Mouse (Mus musculus) urinary bladder, postnatal 10 days (tissue): ENCODE measurements around the gene Stard9.

ENCODE experiments used
- DNase-seq: peaks from one replicate; pipeline ENCODE4 v3.0.0; 2022; ENCODE audit warnings: low spot score

Gene Stard9

DNA sequence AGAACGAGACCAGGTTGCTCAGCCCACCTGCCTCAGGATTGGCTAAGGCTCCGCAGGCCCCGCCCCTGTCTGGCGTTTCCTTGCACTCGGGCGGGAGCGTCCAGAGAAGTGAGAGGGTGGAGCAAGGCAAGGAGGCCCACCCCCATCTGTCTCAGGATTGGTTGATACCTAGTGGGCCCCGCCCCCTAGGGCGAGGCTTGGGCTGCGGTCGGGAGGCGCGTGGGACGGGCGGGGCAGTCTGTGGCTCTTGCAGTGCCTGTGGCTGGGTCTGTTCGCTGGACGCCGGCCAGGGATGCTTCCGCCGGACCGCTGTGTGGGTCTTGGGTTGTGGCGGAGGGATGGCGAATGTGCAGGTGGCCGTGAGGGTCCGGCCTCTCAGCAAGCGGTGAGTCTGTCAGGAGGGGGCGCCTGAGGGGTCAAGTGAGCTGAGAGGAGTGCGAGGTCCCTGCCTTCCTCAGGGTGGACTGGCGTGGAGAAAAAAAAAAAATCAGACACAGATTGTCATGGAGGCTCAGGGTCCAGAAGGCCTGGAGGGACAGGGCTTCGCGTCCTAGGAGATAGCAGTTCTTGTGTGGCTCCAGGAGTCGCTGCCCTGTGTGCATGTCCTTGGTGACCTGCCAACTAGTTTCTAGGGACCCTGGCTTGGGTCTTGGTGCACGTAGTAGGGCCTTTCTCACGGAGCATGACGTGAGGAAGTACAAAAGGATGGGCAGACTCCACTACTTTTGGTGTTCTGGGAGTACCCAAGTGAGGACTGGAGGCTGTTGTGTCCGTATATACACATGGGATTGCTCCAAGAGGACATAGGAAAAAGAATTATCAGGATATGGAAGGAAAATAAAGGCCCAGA, at the start of gene Stard9:
Stard9 (plus strand) TSS at position 236 of the 850 bp plus-strand sequence.
- peak; percentile 74 for DNase-seq

DNA sequence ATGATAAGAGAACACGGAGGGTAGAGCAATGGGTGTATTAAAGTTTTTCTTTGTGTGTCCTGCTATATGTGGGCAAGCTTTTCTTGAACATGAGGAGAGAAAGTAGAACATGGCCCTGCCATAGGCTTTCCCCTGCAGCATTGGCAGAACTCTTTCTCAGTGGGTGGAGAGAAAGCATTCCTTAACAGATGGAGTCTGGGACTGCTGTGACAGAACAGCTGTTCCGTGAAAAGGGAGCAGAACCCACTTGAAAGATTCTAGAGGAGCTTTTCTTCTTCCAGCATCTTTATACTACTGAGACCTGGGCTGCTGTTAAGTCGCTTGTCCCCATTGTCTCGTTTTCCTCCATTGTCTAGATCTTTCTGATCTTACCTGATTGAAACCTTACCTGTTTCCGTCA, 39.2 kb upstream of the Stard9 start:
- DNase-seq, result no peak

DNA sequence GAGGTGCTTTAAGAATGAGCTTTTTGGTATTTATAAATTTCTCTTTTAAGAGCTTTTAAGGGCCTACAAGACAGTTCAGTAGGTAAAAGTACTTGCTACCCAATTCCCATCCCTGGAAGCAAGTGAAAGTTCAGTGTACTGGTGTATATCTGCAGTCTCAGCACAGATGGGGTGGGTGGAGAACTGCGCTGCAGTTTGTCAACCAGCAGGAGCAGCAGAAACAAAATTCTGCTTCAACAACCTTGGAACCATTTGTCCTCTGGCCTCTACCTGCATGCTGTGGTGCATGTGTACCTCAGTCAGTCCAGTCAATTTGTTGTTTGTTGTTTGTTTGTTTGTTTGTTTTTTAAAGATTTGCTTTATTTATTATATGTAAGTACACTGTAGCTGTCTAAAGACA, 36.7 kb upstream of the Stard9 start:
- no peak for DNase-seq

DNA sequence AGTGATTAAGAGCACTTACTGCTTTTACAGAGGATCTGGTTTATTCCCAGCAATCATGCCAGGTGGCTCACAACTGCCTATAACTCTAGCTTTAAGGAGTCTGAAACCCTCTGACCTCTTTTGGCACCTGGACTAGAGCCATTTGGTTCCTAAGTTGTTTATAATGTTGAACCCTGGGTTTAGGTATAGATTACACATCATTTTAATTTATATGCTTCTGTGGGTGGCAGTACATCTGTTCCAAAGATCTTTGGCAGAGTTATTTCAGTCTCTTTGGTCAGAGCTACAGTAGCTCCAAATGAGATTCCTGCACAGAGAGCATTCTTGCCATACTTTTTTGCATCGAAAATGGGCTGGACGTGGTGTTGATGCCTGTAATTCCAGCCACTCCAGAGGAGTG, 31.2 kb upstream of the Stard9 start:
- DNase-seq, result no peak

GRCm38 (mm10) chr2:120599506-120599905, 29.4 kb upstream of the Stard9 start:
- DNase-seq, result no peak

DNA sequence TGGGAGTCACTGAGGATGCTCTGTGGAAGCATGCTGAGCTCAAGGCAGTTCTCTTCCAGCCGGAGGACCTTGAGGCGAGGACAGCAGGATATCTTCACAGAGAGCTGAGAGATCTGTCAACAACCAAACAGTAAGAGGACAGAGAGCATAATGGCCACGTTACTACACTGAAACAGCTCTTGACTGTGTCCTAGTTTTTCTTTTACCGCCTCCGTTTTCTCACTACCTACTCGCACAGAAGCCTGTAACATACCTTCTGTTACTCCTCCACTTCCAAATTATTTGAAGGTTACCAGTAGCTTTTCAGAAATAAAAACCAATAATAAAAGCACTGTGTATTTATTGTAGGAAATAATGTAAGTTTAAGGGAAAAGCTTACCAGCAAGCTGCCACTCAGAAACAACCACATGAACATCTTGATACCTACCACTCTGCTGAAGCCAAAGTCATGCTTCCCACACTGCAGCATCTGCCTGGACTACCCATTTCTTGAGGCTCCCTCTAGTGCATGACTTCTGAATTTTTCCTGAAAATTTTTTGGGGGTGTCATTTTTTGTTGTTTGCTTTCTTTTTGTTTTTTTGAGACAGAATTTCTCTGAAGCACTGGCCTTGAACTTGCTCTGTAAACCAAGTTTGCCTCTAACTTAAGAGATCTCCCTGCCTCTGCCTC, 22.8 kb upstream of the Stard9 start:
- no peak for DNase-seq

DNA sequence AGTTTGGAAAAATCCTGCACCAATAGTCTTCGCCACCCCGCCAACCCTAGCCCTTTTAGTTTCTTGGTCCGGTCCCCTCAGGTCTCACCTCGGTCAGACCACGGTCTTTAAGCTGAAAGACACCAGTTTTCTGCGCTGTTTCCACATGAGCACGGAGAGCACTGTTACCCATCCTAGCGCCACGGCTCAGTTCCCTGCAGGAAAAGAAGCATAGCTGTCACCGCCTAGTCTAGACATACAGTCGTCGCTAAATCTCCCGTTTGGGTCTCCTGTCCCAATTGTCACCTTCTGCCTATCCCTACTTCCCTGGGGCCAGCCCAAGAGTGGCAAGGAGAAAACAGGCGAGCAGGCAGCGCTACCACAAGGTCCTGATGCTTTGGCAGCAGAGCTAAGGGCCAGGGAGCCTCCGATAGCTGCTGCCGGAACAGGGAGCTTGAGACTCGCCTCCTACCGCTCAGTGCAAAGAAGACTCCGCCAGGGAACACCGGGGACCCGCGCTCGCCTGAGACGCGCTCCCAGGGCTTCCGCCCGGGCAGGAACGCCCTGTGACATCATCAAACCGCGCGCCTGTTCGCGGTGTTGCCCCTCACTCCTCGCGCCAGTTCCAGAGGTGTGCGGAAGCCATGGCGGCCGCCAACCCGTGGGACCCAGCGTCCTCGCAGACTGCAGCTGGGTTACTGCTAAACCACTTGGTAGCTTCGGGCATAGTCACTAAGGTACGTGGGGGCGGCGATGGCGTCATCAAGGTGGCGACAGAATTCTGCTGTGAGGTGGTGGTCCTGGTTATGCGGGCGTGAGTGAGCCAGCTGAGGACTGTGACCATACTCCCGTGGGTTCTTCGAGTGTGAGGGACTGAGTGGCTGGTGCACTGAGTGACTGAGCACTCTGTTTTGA, 19.8 kb upstream of the Stard9 start, which contains the start of the genes Haus2 and Lrrc57:
Haus2 (plus strand) TSS at position 554 of the 894 bp plus-strand sequence.
Lrrc57 (minus strand) TSS at position 691 of the 894 bp plus-strand sequence.
- DNase-seq, result peak; percentile 75

- no peak for DNase-seq
These were observed 12.4 kb upstream of the Stard9 start for GRCm38 (mm10) chr2:120616279-120617163.

- DNase-seq, result no peak
These were observed 9.4 kb upstream of the Stard9 start for GRCm38 (mm10) chr2:120619538-120619937.

DNA sequence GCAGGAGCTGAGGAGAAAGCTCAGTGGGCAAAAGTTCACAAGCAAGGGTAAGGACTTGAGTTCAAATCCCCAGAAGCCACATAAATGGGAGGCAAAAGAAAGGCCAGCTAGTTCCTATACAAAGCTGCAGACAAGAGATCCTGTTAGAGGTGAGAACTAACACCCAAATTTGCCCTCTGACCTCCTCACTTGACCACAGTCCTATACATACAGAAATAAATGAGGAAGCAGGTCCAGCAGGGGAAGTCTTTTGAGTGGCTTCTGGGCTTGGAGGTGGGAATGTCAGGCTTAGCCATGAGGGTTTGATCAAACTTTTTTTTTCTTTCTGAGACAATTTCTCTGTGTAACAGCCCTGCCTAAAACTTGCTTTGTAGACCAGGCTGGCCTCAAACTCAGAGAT, 6.0 kb upstream of the Stard9 start:
- DNase-seq, result no peak

GRCm38 (mm10) chr2:120628076-120628865, 650 bp upstream of the Stard9 start:
- no peak for DNase-seq

GRCm38 (mm10) chr2:120630246-120630645, 1.3 kb downstream of the Stard9 start:
- DNase-seq, result no peak

DNA sequence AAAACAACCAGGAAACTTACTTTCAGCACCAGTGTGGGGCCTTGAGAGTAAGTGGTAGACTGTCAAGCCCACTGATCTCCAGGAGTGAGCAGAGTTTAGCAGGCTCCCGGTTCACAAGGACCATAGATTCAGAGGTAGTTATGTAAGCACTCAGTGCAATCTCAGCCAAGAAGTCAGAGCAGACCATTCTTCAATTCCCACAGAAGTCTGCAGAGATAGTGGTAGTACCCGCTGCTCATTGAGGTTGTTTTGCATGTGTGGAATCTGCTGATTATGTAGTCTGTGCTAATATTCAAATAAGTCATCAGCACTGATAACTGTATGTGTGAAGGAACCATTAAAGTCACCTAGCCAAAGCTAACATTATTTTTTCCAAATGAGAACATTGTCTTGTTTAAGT, 1.7 kb downstream of the Stard9 start:
- no peak for DNase-seq

DNA sequence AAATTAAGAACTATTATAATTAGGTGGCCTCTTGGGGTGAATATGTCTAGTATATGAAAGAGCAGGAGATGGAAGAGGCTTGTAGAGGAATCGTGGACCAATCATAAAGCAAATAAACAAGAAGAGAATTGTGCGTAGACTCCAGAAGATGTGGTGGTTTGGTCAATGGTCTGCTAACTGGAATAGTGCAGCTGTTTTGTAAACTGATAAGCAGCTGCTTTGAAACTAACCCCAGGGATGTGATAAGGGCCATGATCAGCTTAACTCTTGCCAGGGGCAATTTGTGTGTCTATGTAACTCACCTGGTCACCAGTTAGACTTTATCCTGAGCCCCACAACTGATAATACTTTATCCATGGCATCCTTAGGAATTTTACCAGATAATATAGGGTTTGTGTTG, 2.6 kb downstream of the Stard9 start:
- no peak for DNase-seq

DNA sequence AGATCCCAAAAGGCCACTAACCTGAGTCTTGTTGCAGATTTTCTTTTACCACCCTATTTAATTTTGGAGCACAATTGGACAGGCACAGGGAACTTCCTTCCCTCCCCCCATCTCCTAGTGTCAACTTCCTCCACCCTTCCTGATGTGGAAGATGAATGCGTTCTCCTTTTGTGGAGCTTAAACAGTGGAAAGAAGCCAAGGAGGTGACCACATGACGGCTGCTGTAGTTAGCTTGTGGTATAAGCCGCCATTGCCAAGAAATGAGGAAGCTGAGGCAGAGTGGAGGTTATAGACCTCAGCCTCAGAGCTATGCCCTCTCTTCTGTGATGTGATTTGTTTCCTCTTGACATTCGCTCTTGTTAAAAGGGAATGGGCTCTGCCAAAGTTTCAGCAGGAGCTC, 3.0 kb downstream of the Stard9 start:
- no peak for DNase-seq

- no peak for DNase-seq
These were observed 11.9 kb downstream of the Stard9 start for GRCm38 (mm10) chr2:120640835-120641234.

DNA sequence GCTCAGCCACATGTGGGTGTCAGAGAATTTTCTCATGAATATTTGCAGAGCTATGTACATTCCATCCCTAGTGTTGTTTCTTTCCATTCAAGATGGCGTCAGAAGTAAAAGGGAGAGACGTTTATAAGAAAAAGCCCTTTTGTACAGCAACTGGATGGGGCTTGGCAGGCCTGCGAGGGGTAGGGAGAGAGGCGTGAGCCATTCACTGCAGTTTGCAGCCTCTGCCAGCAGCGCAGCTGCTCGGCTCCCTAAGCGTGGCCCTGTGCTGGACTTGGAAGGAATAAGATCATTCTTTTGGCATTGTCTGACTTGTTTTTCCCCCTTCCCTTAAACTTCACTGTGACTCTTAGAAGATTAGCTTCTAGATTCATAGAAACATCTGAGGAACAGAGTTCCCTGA, 14.9 kb downstream of the Stard9 start:
- no peak for DNase-seq

DNA sequence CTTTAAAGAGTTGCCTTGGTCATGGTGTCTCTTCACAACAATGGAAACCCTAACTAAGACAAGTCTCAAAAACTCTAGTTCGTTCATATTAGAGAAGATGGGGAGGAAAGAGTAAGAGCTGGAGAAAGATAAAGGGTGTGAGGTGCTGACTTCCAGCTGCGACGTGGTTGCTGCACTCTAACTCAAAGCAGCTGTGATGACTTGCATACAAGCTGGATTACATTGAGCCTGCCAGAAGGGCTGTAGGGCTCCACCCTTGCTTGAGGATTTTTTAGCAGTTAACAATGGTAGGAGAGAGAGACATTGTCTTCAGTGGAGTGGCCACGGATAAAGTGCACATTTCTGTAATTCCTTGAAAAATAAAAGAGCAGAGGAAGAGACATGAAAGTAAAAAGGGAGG, 17.9 kb downstream of the Stard9 start:
- no peak for DNase-seq

- no peak for DNase-seq
These were observed 23.5 kb downstream of the Stard9 start for GRCm38 (mm10) chr2:120652256-120652924.

GRCm38 (mm10) chr2:120652925-120653284, 24.0 kb downstream of the Stard9 start:
- DNase-seq, result no peak
